Comparison of ENCODE assay signal across 8 mouse cellular contexts in the genomic region with DNA sequence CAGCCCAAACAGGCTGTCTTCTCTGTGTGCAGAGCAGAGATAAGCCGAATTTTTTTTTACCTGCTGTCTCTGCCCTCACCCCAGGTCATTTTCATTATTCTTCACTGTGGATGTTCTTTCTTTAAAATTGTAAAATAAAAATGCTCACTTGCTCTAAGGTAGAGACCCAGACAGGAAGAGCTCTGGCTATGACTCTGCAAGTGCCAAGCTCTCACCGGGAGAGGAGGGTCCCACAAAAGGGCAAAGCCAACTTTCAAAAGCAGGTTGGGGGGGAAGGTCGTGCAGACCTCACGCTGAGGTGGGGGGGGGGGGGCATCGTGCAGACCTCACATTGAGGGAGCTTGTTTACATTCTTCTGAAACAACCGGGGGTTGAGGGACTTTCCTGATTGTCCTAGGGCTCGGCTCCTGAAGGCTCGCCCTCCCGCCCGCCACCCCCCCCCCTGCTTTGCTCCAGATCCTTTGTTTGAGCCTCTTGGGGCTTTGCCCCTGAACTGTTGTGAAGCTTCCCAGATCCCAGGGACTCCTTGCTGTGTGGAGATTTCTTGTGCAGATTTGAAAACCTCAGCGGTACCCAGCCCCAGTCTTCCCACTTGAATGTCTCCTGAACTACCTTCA.
DNase-seq lines count a peak whose midpoint lies in the region; ATAC-seq lines count a peak whose summit lies in the region.

No protein-coding gene starts in this region.

- H3K4me1 ChIP-seq in heart, embryonic 10.5 days, result peaks cover 45% of the 10 kb centered on the region
- peaks cover 9% of the 10 kb centered on the region for H3K4me1 ChIP-seq in brown adipose tissue, adult 24 weeks (ENCODE audit: control insufficient read depth, insufficient read depth, insufficient read length, low read length)
- H3K4me1 ChIP-seq in hindbrain, embryonic 14.5 days (replicated peaks; ENCODE audit: control insufficient read depth, insufficient read depth, low read length), result peaks cover 19% of the 10 kb centered on the region; the same call in 1 of the 2 replicates
- H3K4me1 ChIP-seq in kidney, embryonic 14.5 days (ENCODE audit: control insufficient read depth, insufficient read depth, low read length), result peaks cover 15% of the 10 kb centered on the region; the same call in 1 of the 2 replicates

- no peak for ATAC-seq in hindbrain, embryonic 14.5 days (ENCODE audit: low FRiP score)
- no peak for ATAC-seq in kidney, embryonic 14.5 days (ENCODE audit: low FRiP score, low TSS enrichment)

- no peaks in the 10 kb centered on the region for H3K9me3 ChIP-seq in heart, embryonic 10.5 days
- H3K9me3 ChIP-seq in hindbrain, embryonic 14.5 days (ENCODE audit: control insufficient read depth, low read length), result no peaks in the 10 kb centered on the region
- no peaks in the 10 kb centered on the region for H3K9me3 ChIP-seq in kidney, embryonic 14.5 days (ENCODE audit: control insufficient read depth, low read length)

- H3K27me3 ChIP-seq in heart, embryonic 10.5 days (ENCODE audit: insufficient read depth, poor library complexity, severe bottlenecking), result no peaks in the 10 kb centered on the region
- H3K27me3 ChIP-seq in hindbrain, embryonic 14.5 days (ENCODE audit: control insufficient read depth, insufficient read depth, low read length), result no peaks in the 10 kb centered on the region
- no peaks in the 10 kb centered on the region for H3K27me3 ChIP-seq in kidney, embryonic 14.5 days (ENCODE audit: control insufficient read depth, insufficient read depth, low read length)

- H3K4me2 ChIP-seq in hindbrain, embryonic 14.5 days (replicated peaks), result peak overlapping the region; percentile 44
- H3K4me2 ChIP-seq in kidney, embryonic 14.5 days (replicated peaks; ENCODE audit: low read depth, low read length), result no peak overlapping the region

- peak overlapping the region; percentile 34; the same call in 1 of the 2 replicates for H3K9ac ChIP-seq in hindbrain, embryonic 14.5 days
- H3K9ac ChIP-seq in kidney, embryonic 14.5 days (ENCODE audit: low read depth, low read length), result no peak overlapping the region

- no peak for DNase-seq in heart, embryonic 10.5 days (ENCODE audit: low spot score)
- no peak for DNase-seq in heart, adult 9 months (ENCODE audit: low spot score in 2 of 2)
- no peak for DNase-seq in hindbrain, embryonic 14.5 days (ENCODE audit: low spot score)
- peak; percentile 27 for DNase-seq in neural tube, embryonic 10.5 days (ENCODE audit: extremely low spot score, low spot score)
- DNase-seq in layer of hippocampus, postnatal 10 days (ENCODE audit: low spot score in 2 of 2), result no peak
- no peak for DNase-seq in urinary bladder, postnatal 10 days (ENCODE audit: low spot score)

- no peaks in the 10 kb centered on the region for H3K36me3 ChIP-seq in heart, embryonic 10.5 days
- H3K36me3 ChIP-seq in hindbrain, embryonic 14.5 days (replicated peaks; ENCODE audit: control insufficient read depth, insufficient read depth), result no peaks in the 10 kb centered on the region
- H3K36me3 ChIP-seq in kidney, embryonic 14.5 days (ENCODE audit: control insufficient read depth, insufficient read depth, low read length), result peaks cover 13% of the 10 kb centered on the region; the same call in 1 of the 2 replicates

- H3K4me3 ChIP-seq in heart, embryonic 10.5 days, result peak overlapping the region; percentile 47
- H3K4me3 ChIP-seq in brown adipose tissue, adult 24 weeks (ENCODE audit: insufficient read depth, low read depth, low read length), result no peak overlapping the region
- no peak overlapping the region for H3K4me3 ChIP-seq in hindbrain, embryonic 14.5 days (replicated peaks; ENCODE audit: low read length)
- no peak overlapping the region for H3K4me3 ChIP-seq in kidney, embryonic 14.5 days (ENCODE audit: low read length)

- WGBS in heart, embryonic 10.5 days, result 2% methylated on average over 11 of the region's 11 CpGs
- 1% methylated on average over 11 of the region's 11 CpGs for WGBS in hindbrain, embryonic 14.5 days
- 30% methylated on average over 11 of the region's 11 CpGs for WGBS in kidney, embryonic 14.5 days

- peak overlapping the region; percentile 75; the same call in 1 of the 2 replicates for H3K27ac ChIP-seq in heart, embryonic 10.5 days
- 0 out of 2 replicates have a peak overlapping the region, but pooled peaks have one; percentile 4 for H3K27ac ChIP-seq in brown adipose tissue, adult 24 weeks (replicated peaks; ENCODE audit: low read depth, low read length)
- H3K27ac ChIP-seq in hindbrain, embryonic 14.5 days, result no peak overlapping the region
- H3K27ac ChIP-seq in kidney, embryonic 14.5 days (ENCODE audit: low read depth, low read length), result no peak overlapping the region

Comparison
In these comparisons a context has a peak if more than half of its experiments do, and no peak if none do; other contexts are left out.
1. H3K27ac ChIP-seq: peak in heart, embryonic 10.5 days (single experiment) and brown adipose tissue, adult 24 weeks (single experiment); none in hindbrain, embryonic 14.5 days (single experiment) and kidney, embryonic 14.5 days (single experiment).